Mouse (Mus musculus) mesoderm, embryonic 11.5 days (tissue): ENCODE measurements around the gene Krtap26-1.
A peak's percentile ranks its signal among the peaks of the same experiment; 100 is the strongest.

Experiments used
- DNase-seq: peaks from one replicate; pipeline ENCODE4 v3.0.0-alpha.2; 2012; ENCODE audit warnings: low read depth, low spot score

Gene Krtap26-1

GRCm38 (mm10) chr16:88647358-88647846 is at the start of gene Krtap26-1:
TSS of gene Krtap26-1 (minus strand) at chr16:88647796.
- DNase-seq: no peak

GRCm38 (mm10) chr16:88696256-88696655 is 48.7 kb upstream of the Krtap26-1 start:
- no peak for DNase-seq

GRCm38 (mm10) chr16:88681282-88681681 is 33.7 kb upstream of the Krtap26-1 start:
- DNase-seq: no peak

GRCm38 (mm10) chr16:88679099-88679498 is 31.5 kb upstream of the Krtap26-1 start:
- no peak for DNase-seq

GRCm38 (mm10) chr16:88671571-88671970 is 24.0 kb upstream of the Krtap26-1 start, which contains the start of gene Krtap27-1:
TSS of gene Krtap27-1 (minus strand) at chr16:88671671.
- no peak for DNase-seq

- DNase-seq: peak; percentile 16
These were observed 9.8 kb upstream of the Krtap26-1 start for GRCm38 (mm10) chr16:88657426-88657825.

- DNase-seq: no peak
These were observed 4.4 kb upstream of the Krtap26-1 start for GRCm38 (mm10) chr16:88651952-88652351.

- no peak for DNase-seq
These were observed 3.5 kb upstream of the Krtap26-1 start for GRCm38 (mm10) chr16:88651082-88651481.

- no peak for DNase-seq
These were observed 1.1 kb downstream of the Krtap26-1 start for GRCm38 (mm10) chr16:88646366-88647111.

- DNase-seq: no peak
These were observed 7.5 kb downstream of the Krtap26-1 start for GRCm38 (mm10) chr16:88640053-88640452.

- peak; percentile 22 for DNase-seq
These were observed 12.5 kb downstream of the Krtap26-1 start for GRCm38 (mm10) chr16:88635142-88635541.

- no peak for DNase-seq
These were observed 16.1 kb downstream of the Krtap26-1 start for GRCm38 (mm10) chr16:88631474-88631873.

- no peak for DNase-seq
These were observed 20.0 kb downstream of the Krtap26-1 start, which contains the start of gene 2310079G19Rik for GRCm38 (mm10) chr16:88627566-88627965. TSS of gene 2310079G19Rik (minus strand) at chr16:88627666.

- DNase-seq: peak; percentile 9
These were observed 34.9 kb downstream of the Krtap26-1 start for GRCm38 (mm10) chr16:88612712-88613111.

GRCm38 (mm10) chr16:88611922-88612321 is 35.7 kb downstream of the Krtap26-1 start, which contains the start of gene Krtap24-1:
TSS of gene Krtap24-1 (minus strand) at chr16:88612279.
- no peak for DNase-seq

GRCm38 (mm10) chr16:88604570-88604969 is 43.0 kb downstream of the Krtap26-1 start:
- no peak for DNase-seq

- no peak for DNase-seq
These were observed 45.1 kb downstream of the Krtap26-1 start for GRCm38 (mm10) chr16:88602464-88602863.

GRCm38 (mm10) chr16:88600303-88600702 is 47.3 kb downstream of the Krtap26-1 start:
- DNase-seq: no peak

GRCm38 (mm10) chr16:88599504-88600237 is 47.9 kb downstream of the Krtap26-1 start:
- peak; percentile 34 for DNase-seq
